Mouse (Mus musculus): ENCODE data around the gene Trim27.

DNA sequence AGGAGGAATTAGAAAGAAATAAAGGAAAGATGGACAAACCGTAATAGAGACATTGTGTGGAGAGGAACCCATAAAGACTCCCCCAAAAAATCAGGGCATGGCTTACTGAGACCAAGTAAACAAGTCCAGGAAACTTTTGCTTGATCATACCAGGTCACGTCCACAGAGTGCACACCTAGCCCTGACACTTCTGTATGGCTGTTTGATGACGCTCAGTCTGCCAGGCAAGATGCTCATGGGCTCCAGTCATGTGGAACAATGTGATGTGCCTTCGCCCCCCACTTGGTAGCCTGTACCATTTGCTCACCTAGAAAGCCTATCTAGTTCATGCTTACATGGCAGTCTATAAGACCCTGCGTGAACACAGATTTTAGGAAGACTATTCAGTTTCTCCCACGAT is 3.8 kb downstream of the Trim27 start:
- TF ChIP-seq POLR2A (IDR thresholded peaks at IDR 0.05; ENCODE audit: borderline replicate concordance, low read depth, low read length) (no peak), CTCF (IDR thresholded peaks at IDR 0.05; ENCODE audit: low read depth, low read length) (no peak)

Measured in bone marrow macrophage, adult 2 months (primary cell).